Mouse (Mus musculus) right cerebral cortex, adult 18-20 months (tissue): Measurements from ENCODE around the gene Lsm6.
"Not testable (repeated sequence)": the region's sequence is repeated elsewhere in the genome, so short reads cannot be mapped to it uniquely, and the experiment has no call there.

Experiments used
- DNase-seq: peaks from one replicate; pipeline ENCODE4 v3.0.0; 2022; ENCODE audit warnings: mixed read lengths

Lsm6 gene

DNA sequence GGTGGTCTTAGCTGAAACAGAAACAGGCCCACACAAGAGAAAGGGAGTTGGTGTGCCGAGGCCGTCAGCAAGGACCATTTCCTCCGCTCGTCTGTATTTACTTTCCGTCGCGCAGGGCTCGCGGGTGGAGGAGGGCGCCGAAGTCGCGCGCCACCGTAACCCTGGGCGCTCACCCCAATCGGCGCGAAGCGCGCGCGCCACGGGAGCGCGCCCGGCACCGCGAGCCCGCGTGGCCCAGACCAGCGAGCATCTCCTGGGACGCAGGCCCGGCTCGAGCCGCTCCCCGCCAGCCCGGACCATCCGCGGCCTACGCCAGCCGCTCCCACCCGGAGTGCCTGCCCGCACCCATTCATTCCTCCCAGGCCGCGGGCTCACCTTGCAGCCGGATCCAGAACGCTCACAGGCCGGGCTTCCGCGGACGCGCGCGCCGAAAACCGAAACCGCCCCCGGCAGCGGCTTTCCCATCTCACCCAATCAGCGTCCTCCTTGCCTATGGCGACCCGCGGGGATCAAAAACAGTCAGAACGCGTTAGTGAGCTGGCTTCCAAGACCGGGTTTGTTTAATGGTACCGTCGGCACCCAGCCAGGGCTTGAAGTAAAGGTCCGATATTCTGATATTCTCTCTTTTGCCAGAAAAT is at the start of gene Lsm6:
Gene Lsm6, minus strand, starts transcription at position 468 of the 638 bp plus-strand sequence.
- DNase-seq = peak; percentile 98

DNA sequence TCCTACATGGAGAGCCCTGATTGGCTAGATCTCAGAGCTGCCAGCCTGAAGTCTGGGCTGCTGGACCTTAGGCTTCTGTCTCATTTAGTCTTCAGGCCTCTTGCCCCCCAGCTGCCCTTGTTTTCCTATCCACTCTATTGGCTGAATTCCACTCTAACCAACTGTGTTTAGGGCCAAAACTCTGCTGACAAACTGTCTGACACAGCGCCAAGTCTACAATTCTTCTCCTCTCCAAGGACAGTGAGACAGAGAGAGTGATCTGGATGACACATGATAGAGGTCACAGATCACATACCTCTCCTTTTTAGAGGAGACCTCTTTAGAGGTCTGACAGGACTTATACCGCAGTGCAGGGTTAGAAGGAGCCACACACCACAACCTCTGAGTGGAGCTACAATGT is 46.1 kb upstream of the Lsm6 start:
- DNase-seq = no peak

DNA sequence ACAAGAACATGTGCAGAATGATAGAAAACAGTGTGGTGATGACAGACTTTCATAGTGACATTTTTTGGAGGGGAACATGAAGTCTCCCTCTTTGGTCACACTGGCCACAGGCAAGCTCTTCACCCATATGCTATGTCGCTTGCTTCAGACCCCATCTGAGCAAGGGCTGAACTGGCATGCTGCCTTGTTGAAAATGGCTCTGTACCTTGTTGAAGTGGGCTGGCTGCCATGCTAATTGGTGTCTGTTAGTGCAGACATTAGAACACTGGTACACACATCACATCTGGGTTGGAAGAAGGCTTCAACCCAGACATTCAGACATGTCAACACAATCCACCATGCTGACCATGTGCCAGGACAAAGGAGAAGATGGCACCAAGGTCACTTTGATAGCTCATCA is 42.1 kb upstream of the Lsm6 start:
- DNase-seq = no peak

DNA sequence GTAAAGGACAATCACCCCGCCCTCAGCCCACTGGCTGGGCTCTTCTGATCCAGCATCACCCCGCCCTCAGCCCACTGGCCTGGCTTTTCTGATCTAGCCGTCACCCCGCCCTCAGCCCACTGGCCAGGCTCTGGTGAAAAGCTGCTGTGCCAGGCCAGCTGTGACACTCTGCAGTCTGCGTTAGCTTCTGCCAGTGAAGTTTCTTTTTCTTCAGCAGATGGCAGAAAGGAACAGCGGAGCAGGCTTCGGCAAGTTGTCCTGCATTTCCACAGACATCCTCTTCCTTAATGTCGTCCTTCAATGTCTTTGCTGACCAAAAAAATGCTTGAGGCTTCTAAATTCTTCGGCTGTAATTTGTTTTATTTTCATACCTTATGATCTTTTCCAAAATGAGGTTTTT is 41.1 kb upstream of the Lsm6 start:
- DNase-seq = no peak

DNA sequence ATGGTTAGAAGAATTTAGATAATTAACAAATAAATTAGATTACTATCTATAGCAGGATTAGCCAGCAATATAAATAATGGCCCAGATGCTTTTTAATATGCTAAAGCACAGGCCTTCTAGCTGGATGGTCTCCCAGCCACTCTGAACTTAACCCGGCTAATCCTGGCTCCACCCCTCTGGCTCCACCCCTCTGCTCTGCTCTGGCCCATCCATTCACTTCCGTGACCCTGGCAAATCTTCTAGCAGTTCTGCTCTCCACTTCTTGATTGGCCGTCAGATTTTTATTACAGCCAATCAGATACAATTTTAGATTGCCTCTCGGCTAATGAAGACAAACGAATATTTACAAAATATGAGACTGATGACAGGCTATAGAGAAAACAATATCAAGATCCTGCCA is 39.8 kb upstream of the Lsm6 start:
- no peak for DNase-seq

DNA sequence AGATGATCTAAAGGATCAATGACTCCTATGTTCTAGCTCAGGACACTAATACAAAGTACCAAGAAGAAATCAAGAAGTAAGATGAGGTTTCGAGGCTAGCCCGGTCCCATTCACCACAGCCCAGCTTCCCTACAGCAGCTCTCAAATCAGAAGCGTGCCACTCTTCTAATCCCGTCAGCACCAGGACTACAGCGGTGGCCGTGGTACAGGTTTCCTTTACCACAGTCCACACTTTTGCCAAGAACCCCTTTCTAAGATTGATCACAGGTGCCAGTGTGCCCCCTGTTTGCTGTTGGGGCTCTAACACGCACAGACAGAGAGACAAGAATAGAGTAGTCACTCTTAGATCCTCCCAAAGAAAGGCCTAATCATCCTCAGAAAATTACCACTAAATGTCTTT is 36.5 kb upstream of the Lsm6 start:
- no peak for DNase-seq

DNA sequence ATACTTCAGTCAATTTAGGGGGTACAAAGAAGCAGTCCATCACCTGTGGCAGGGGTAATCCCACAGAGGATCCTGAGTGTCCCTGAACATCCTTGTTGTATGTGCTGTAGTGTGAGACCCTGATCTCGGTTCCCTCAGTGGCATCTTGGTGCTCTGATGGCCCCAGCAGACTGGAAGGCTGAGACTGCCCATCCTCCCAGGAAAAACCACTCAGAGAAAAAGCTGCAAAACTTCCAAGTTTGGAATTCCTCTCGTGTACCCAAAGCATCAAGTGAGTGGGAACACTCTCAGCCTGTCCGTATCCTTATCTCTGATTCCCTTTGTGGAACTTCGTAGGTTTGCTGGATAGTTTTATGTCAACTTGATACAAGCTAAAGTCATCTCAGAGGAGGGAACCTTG is 31.3 kb upstream of the Lsm6 start:
- DNase-seq = no peak

DNA sequence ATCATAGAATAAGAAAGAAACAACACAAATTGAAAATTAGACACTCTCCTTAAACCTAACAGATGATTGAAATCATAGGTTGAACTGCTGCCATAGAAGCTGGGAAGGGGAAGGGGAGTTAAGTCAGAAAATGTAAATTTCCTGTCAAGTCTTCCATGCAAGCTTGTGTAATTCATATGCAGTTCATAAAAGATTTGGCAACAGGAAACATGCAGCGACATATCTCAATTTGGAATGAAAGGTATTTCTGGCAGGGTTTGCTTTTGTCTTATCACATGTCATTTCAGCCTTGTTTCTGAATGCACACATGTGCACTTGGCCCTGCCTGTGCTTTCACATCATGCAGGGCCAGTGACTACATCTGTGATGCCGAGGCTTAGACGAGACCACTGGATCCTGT is 26.3 kb upstream of the Lsm6 start:
- no peak for DNase-seq

DNA sequence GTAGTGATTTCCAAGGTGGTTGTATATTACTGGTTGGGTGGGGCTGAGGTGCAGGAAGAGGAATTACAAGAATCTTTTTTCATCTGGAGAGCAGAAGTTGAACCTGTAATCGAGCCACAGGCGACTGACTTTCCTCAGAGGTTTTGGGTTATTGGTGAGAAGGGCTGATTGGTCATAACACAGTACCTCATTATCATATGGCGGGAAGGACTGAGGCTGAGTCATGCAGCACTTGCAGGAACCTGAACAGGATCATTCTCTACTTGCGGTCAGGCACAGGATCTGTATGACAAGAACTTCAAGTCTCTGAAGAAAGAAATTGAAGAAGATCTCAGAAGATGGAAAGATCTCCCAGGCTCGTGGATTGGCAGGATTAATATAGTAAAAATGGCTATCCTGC is 23.6 kb upstream of the Lsm6 start:
- no peak for DNase-seq

DNA sequence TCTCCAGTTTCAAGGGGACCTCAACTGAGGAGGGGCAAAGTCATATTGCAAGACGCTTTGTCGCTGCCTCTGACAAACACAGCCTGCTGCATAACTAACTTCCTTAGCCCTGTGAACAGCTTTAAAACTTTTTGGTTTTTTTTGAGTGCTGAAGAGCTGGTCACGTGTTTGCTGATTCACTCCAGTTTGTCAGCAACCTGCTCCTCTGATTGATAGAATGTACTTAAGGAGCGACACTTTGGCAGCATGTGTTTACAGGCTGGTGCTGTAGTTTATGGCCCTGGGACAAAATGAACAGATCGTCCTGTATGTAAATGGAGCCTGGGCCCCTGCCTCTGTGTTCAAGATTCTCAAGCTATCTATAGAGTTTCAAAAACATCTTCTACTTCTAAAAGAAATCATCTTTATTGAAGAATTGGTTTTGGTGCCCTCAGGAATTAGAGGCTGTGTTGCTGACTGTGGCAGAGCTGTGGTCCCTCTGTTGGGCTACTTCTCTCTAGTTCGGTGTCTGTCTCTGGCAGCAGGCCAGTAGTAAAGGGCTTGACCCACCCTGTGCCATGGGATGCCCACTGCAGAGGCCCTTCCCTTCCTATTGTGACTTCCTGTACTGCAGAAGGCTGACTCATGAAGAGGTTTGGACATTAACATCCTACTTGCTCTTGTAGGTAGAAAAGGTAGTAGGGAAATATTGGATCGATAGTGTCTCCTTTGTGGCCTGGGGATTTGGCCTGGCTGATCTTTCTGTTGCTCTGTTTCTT is 17.9 kb upstream of the Lsm6 start:
- DNase-seq = no peak

DNA sequence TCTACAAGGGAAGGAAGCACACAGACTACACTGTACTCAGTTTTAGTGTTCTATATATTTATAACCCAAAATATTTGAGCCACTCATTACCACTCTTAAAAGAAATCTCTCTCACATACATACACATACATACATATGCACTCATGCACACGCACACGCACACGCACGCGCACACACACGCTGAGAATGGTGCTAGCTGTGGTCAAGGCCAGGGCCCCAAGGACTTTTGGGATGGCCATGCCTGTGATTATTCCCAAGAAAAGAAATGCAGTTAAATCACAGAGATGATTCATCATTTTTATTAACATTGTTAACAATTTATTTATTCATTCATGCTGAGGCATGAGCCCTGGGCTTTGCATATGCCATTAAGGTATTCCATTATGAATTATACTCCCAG is 15.2 kb upstream of the Lsm6 start:
- no peak for DNase-seq

DNA sequence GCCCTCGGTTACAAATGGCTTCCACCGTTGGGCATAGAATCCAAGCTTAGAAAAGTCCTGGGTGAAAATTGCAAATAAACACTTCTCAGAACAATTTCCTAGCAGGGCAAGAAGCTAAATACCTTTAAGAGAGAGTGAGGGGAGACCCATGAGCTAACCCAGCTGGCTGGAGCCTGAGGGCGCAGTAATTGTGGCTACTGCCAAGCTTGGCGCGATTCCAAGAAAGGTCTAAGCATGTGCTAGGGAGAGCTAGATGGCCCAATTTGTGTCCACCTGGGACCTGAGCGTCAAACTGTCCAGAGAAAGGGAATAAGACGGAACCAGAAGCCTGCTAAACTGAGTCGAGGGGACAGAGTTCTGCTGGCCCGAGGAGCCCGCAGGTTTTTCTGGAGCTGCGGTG is 7.5 kb upstream of the Lsm6 start:
- no peak for DNase-seq

DNA sequence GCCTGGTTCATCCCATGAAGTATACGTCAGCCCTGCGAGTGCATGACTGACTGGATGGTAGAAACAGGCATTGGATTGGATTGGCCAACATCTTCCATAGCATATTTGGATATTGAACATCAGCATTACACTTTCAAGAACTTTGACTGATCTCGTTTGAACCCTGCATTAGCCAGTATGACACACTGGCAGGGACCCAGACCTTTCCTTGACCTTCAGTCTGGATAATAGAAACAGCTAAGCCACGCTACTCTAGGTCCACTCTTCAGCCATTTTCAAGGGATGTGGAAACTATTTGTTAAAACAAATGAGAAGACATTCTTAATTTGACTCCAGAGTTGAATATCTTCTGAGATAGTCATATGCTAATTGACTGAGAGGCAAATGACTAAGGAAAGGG is 3.6 kb upstream of the Lsm6 start:
- no peak for DNase-seq

DNA sequence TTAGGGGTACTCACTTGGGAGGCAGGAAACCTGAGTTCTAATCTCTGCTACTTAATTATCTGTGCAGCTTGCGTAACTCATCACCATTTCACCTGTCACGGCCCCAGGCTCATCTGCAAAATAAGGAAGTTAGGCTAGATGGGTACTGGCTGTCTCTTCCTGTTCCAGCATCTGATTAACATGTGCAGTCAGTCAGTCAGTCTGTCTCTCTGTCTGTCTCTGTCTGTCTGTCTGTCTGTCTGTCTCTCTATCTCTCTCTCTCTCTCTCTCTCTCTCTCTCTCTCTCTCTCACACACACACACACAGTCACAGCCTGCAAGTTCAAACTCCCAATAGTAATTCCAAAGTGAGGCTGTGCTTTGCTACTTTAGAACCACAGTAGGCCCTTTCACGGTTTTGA is 967 bp downstream of the Lsm6 start:
- DNase-seq = not testable (repeated sequence)

DNA sequence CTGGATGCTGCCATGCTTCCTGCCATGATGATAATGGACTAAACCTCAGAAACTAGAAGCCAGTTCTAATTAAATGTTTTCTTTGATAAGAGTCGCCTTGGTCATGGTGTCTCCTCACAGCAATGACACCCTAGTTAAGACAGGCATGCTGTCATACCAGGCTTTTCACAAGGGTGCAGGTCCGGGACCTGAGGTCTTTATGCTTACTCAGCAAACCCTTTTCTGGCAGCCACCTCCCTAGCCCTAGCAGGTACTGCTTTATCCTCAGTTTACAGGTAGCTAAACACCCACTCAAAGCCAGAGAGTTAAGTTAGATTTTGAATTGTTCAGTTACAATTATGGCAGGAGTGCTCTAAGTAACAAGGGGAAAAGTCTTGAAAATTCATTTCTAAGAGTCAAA is 6.2 kb downstream of the Lsm6 start:
- DNase-seq = no peak

DNA sequence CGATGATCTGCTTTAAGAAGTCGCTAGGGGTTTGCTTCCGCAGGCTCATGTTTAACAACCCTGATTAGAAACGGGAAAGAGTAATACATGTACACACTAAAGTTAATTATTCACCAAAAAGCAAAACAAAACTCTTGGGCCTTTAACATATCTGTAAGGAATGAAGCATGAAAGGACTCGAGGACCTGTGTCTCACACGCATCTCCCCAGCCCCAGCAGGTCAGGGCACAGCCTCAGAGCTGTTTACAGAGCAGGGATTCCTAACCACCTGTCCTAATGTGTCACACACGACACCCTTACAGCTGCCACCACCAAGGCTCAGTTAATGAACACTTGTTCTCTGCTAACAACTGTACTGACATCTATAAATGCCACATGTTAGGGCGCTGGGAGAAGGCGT is 7.9 kb downstream of the Lsm6 start:
- DNase-seq = no peak

DNA sequence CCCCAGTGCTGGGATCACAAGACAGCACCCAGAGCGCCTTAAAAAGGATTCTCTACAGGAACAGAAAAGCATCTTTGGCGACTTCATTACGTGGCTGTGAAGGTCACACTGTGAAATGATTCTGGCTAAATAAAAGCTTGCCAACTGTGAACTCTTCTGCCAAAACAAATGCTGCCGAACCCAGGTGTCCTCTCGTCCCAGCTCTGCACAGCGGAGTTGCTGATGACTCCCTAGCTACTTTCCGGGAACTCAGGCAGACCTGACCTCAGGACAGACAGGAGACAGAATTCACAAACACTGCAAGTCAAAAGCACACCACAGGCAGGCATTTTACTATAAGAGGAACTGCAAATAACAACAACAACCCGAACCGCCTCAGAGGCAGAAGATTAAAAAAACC is 8.5 kb downstream of the Lsm6 start:
- DNase-seq = no peak

DNA sequence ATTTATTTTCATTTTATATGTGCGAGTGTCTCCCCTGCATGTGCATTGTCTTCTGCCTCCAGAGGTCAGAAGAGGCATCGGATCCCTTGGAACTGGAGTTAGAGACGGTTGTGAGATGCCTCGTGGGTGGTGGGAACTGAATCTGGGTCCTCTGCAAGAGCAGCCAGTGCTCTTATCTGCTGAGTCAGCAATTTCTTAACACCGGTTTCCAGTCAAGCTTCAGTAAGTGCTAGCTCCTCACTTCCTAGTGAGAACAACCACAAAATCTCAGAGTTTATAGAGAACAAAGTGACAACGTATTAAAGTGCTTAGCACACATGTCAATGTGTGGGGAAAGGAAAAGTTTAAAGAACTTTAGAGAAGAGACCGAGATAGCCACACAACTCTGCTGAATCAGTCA is 9.2 kb downstream of the Lsm6 start:
- no peak for DNase-seq

DNA sequence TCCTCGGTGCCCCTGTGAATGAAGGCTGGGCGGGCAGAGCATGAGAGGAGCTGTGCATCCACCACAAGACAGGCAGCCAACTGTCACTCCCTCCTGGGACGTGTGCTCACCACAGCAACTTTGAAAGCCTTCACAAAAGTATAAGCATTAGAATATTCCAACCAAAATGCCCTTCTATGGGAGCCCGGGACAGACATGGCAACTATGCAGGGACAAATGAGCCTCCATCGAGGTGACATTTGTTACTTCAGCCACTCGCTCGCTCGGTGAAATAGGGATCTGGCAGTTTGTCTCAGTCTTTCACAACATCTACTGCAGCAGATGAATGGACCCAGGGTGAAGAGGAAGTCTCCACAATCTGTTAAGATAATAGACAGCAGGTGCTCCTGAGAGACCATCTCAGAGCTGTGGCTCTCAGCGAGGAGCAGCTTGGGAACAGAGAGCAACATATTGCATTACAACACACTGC is 10.7 kb downstream of the Lsm6 start:
- no peak for DNase-seq

DNA sequence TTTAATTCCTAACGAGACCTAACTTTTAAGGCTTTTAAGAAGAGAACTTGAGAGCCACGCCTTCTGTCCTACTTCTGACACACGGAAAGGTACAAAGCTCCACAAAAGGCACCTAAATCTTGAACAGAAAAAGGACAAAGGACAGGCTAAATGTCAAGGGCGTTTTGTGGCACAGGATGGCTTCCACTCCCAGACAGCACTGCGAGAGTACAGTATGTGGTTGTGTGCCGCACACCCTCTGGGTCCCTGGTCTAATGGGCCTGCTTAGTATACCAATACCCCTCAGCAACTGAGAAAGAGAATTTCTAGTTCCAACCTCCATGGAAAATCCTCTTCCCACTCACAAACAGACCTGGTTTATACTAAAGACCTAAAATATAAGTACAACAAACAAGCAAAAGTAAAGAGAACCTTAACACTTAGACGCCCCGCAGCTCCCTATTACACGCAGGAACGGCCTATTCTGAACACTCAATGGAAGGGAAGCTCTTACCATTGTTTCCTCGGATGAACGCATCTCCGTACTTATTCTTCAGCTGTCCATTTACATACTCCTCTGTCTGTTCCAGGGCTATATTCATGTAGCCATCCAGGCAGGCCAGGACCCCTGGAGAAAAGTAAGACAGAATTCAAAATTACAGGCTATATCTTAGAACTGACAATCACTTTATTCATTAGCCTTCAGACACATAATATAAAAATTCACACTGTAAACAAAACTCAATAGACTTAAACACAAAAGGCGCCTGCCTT is 11.3 kb downstream of the Lsm6 start:
- no peak for DNase-seq

DNA sequence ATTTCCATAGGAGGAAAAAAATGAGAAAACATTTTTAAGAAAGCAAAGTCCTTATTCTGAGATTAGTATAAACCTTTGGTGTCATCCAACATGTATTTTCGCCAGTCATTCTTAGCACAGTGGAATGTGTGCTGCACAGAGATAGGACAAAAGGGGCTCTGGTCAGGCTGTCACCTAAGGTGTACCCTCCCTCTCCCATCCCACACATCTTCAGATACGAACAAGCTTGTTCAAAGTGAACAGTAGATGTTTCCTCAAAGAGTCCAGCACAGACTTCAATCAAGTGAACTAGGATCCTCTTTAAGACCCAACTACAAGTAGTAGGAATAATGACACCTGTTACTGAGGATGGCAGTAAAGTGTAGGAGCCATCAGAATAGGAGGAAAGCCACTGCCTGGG is 12.1 kb downstream of the Lsm6 start:
- no peak for DNase-seq

DNA sequence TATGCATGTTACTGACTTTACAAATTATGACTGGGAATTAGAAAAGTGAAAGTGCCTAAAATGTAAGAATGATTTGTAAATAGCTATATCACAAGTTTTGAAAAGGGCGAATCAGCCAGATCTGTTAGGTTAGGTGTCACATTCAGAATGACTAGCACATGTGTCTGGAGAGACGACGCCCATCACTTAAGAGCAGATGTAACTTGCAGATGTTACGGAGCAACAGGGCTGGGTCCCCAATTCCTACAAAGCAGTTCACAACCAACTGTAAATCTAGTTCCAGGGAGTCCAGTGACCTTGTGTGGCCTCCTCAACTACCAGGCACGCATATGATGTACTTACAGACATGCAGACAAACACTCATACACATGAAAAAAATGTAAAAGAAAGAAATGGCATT is 12.5 kb downstream of the Lsm6 start:
- DNase-seq = no peak

DNA sequence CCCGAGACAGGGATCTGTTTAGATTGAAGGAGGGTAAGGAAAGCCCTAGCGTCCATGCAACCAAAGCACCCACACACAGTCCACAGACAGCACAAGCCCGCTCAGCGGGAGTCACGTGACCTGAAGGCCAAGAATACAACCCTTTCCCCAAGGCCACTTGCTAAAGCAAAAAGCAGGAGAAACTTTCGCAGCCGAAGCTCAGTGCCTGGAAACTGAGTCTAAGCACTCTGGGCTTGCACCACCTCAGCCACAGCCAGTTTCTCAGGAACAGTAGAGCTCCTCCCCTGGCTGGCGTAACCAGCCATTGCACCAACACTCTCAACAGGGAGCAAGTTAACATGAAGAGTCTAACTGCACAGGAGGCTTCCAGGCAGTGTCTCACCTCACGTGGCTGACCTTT is 13.7 kb downstream of the Lsm6 start:
- DNase-seq = no peak

DNA sequence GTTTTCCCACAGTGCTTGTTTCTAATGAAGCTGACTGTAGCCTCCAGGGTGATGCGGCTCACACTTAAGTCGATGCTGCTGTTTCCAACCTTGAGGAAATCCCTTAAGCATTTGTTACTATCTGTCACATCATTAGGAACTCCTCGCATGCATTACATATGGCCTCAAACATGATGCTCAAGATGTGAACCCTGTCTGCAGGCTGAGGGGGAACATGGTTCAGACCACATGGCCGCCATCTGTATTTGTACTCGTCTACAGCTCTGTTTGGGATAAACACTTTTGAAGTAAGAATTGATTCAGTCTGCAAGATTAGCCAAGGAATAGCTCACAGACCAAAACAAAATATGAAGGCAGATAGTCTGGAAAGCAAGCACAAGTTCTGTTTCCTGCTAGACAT is 14.9 kb downstream of the Lsm6 start:
- no peak for DNase-seq
